Mouse (Mus musculus): ENCODE measurements around the gene Tmem183a.

GRCm38 (mm10) chr1:134342781-134343310, 18.9 kb downstream of the Tmem183a start:
- no peak for TF ChIP-seq CTCF (IDR thresholded peaks at IDR 0.05; ENCODE audit: control insufficient read depth, insufficient read depth, insufficient read length)
- no peak for TF ChIP-seq MYOD1 (IDR thresholded peaks at IDR 0.05; ENCODE audit: control insufficient read depth, insufficient read length, low read depth)

Measured in C2C12 (cell line).